Mouse (Mus musculus) CH12.LX (cell line): ENCODE data around the gene F2rl1.

ENCODE experiments used
- CHD1 ChIP-seq: IDR thresholded peaks from 2 replicates; pipeline ENCODE4 v1.6.1; 2012; ENCODE audit warnings: low read depth, low read length, improper control_type of control experiment, inconsistent platforms
- CTCF ChIP-seq, 2 experiments: IDR thresholded peaks in 1 of 2; conservative IDR thresholded peaks in 1 of 2; 2 replicates each; pipeline ENCODE4 v1.5.1; 2011 to 2012; ENCODE audit warnings: low read depth in 2 of 2, low read length in 2 of 2, improper control_type of control experiment in 1 of 2, inconsistent platforms in 1 of 2, mild to moderate bottlenecking in 1 of 2, moderate library complexity in 1 of 2
- E2F4 ChIP-seq: IDR thresholded peaks from 2 replicates; pipeline ENCODE4 v1.6.1; 2011; ENCODE audit warnings: low read depth, low read length, improper control_type of control experiment; ENCODE audit not compliant: insufficient replicate concordance
- ETS1 ChIP-seq: conservative IDR thresholded peaks from 2 replicates; pipeline ENCODE4 v1.6.1; 2012; ENCODE audit warnings: low read depth, mild to moderate bottlenecking, inconsistent platforms, low read length, improper control_type of control experiment, moderate library complexity
- KAT2A ChIP-seq: IDR thresholded peaks from 2 replicates; pipeline ENCODE4 v1.6.1; 2012; ENCODE audit warnings: low read length, improper control_type of control experiment, inconsistent platforms; ENCODE audit not compliant: insufficient replicate concordance
- MAX ChIP-seq: IDR thresholded peaks from 2 replicates; pipeline ENCODE4 v1.6.1; 2011; ENCODE audit warnings: low read length, improper control_type of control experiment
- NELFE ChIP-seq: IDR thresholded peaks from 2 replicates; pipeline ENCODE4 v1.6.1; 2011; ENCODE audit warnings: low read depth, low read length, improper control_type of control experiment
- POLR2A ChIP-seq: IDR thresholded peaks from 2 replicates; pipeline ENCODE4 v1.6.1; 2011; ENCODE audit warnings: low read depth, mild to moderate bottlenecking, improper control_type of control experiment, low read length
- RAD21 ChIP-seq: IDR thresholded peaks from 2 replicates; pipeline ENCODE4 v1.6.1; 2011; ENCODE audit warnings: low read depth, mild to moderate bottlenecking, low read length, improper control_type of control experiment, moderate library complexity
- RCOR1 ChIP-seq: conservative IDR thresholded peaks from 2 replicates; pipeline ENCODE4 v1.6.1; 2012; ENCODE audit warnings: low read depth, mild to moderate bottlenecking, inconsistent platforms, low read length, improper control_type of control experiment
- USF2 ChIP-seq: conservative IDR thresholded peaks from 2 replicates; pipeline ENCODE4 v1.6.1; 2011; ENCODE audit warnings: low read depth, low read length, improper control_type of control experiment
- ZMIZ1 ChIP-seq: IDR thresholded peaks from 2 replicates; pipeline ENCODE4 v1.6.1; 2012; ENCODE audit warnings: low read depth, mild to moderate bottlenecking, inconsistent platforms, low read length, improper control_type of control experiment

DNA sequence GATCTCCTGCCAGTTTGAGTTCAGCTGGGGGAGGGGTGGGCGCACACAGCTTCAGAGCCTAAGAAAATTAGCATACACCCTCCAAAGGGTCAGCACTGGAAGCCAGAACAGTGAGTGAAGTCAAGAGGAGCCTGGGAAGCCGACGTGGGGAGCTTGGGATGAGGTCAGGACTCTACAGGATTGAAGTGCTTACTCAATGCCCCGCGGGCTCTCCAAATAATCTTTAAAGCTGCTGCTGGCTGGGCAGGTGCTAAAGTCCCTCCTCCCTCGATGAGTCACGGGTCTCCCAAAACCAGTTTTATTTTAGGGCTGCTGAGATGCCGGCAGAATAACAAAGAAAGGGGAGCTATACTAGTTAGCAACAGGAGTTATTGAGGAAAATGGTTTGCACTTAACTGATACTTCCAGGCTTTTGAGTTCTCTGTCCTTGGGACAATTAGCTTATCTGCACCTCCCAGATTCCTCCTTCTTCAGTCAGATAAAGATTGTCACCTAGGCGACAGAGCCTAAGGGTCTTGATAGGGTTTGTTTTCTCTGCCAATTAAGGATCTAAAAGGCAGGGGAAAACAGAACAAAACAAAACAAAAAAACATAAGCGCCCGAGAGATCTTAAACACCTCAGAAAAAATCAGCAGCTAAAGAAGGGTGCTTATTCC, 10.6 kb upstream of the F2rl1 start:
- no peak for TF ChIP-seq KAT2A
- no peak for TF ChIP-seq NELFE
- TF ChIP-seq POLR2A, result no peak
- TF ChIP-seq CTCF (conservative IDR thresholded peaks at IDR 0.05 in 1 of 2, IDR thresholded peaks at IDR 0.05 in 1 of 2; ENCODE audit: low read depth in 2 of 2, low read length in 2 of 2), result no peak
- TF ChIP-seq E2F4, result no peak
- TF ChIP-seq ZMIZ1, result no peak
- TF ChIP-seq MAX, result no peak
- no peak for TF ChIP-seq USF2
- TF ChIP-seq ETS1, result no peak
- TF ChIP-seq RCOR1, result no peak
- no peak for TF ChIP-seq RAD21
- TF ChIP-seq CHD1, result no peak
